Mouse (Mus musculus): ENCODE measurements at regions not wholly inside any gene's neighbourhood (a gene's known extent, or its start where the extent isn't known, plus 50 kb on each side); places are given as distances from the start of the nearest gene placed in this dataset.

DNA sequence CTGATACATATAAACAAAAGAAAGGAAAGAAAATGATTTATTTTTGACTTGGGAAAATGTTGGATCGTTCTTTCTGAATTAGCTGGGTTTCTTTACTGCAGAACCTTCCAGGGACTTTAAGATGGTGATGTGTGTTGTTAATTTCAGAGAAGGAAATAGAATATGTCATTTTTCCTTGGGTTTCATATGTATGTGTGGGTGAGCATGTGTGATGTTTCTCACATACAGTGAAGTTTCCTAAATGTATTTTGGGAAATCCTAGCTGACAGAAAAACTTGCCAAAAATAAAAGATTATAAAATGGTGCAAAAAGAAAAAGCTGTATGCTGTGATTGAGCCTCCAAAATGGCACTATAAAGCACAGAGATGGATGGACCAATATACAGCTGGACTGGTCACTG is 319.2 kb downstream of the Lmx1a start:
- no peak for DNase-seq (ENCODE audit: low spot score in 2 of 2)

- DNase-seq (ENCODE audit: low spot score in 2 of 2): no peak
Measured at GRCm38 (mm10) chr1:168010416-168010815, 321.4 kb downstream of the Lmx1a start.

- peak; percentile 46 to 63 for DNase-seq (ENCODE audit: low spot score in 2 of 2)
Measured at GRCm38 (mm10) chr1:168012069-168012468, 323.0 kb downstream of the Lmx1a start.

GRCm38 (mm10) chr1:168012611-168013010 is 323.6 kb downstream of the Lmx1a start:
- DNase-seq (ENCODE audit: low spot score in 2 of 2): no peak

GRCm38 (mm10) chr1:168016375-168016890 is 327.4 kb downstream of the Lmx1a start:
- DNase-seq (ENCODE audit: low spot score in 2 of 2): no peak

DNA sequence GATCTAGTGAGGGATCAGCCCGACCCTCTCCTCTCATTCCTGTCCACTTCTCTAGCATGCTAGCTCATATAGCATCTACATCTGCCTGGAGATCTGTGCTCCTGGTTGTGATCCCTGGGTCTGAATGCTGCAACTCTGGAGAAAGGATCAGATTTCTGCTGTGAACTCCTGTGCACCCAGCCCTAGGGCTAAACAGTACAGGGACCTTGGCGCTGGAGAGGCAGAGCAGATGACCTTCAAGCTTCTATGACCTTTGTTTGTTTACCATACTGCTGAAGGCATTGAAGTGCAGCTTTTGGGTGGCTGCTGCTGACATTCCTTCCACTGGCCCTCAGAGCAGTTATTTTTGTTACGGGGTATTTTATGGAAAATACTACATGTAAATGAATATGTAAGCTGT is 337.4 kb downstream of the Lmx1a start:
- no peak for DNase-seq (ENCODE audit: low spot score in 2 of 2)

- no peak for DNase-seq (ENCODE audit: low spot score in 2 of 2)
Measured at GRCm38 (mm10) chr1:168044765-168045164, 355.7 kb downstream of the Lmx1a start.

DNA sequence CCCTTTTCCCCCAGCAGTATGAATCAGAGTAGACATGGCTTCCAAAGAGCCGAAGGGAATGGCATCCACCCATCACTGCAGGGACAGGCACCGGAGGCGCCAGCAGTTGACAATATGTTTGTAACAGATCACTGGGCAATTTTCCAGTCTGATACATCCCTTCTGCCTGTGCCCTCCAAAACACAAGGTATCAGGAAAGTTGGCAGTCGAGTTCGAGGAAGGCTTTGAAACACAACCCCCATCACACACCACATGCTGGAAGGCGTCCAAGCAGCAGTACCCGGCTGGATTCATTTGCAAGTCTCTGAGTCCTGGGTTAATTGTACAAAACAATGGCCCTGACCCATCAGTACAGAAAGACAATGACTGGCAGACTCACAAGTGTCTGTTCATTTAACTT is 357.3 kb downstream of the Lmx1a start:
- DNase-seq (ENCODE audit: low spot score in 2 of 2): no peak

- DNase-seq (ENCODE audit: low spot score in 2 of 2): no peak
Measured at GRCm38 (mm10) chr1:168046749-168047148, 357.7 kb downstream of the Lmx1a start.

DNA sequence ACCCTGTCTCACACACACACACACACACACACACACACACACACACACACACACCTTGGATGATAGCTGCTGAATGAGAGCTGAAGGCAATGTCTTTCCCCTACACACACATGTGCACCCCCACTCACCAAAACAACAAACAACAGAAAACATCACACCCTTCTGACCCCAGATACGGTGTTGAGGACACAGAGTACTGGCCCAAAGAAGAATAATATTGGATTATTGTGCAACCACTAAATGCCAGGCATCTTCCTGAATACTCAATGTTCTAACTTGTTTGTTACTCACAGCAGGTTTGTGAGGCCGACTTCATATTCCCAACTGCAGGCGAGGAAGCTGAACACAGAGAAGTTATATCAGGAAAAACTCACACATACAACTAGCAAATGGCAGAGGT is 360.9 kb downstream of the Lmx1a start:
- no peak for DNase-seq (ENCODE audit: low spot score in 2 of 2)

GRCm38 (mm10) chr1:168056479-168056878 is 367.4 kb downstream of the Lmx1a start:
- DNase-seq (ENCODE audit: low spot score in 2 of 2): no peak

DNA sequence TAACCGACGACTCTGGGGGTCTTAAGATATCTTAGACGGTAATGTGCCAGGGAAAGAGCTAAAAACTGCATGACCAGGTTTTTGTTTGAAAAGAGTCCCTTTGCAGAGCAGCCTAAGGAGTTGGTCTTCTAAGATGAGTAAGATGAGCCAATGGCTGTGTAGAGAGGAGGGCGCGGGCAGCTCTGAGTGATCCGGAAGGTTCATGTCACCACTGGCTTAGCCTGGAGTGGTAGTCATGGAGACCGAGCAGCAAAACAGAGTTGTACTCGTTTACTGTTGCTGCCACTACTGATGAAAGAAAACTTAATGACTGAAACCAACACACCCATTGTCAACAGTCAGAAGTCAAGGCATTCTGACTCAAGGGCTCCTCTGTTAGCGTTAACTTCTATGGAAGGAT is 368.4 kb downstream of the Lmx1a start:
- no peak for DNase-seq (ENCODE audit: low spot score in 2 of 2)

DNA sequence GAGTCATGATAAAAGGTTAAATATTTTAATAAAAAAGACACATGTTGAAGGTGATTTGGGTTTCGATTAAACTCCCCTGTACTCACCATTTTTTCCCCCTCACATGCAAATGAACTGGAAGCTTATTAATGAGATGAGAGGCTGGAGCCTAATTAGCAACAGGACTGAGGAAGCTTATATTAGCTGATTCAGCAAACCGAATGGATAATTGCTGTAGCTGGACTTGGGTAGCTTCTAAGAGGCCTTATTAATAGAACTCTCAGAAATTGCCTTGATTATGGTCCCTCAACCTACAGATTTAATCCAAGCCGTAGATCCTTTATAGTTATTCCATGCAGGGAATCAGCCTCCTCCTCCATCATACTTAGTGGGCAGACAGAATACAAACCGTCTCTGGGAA is 369.7 kb downstream of the Lmx1a start:
- DNase-seq (ENCODE audit: low spot score in 2 of 2): no peak

GRCm38 (mm10) chr1:168064065-168064664 is 367.9 kb downstream of the Pbx1 start:
- no peak for DNase-seq (ENCODE audit: low spot score in 2 of 2)

DNA sequence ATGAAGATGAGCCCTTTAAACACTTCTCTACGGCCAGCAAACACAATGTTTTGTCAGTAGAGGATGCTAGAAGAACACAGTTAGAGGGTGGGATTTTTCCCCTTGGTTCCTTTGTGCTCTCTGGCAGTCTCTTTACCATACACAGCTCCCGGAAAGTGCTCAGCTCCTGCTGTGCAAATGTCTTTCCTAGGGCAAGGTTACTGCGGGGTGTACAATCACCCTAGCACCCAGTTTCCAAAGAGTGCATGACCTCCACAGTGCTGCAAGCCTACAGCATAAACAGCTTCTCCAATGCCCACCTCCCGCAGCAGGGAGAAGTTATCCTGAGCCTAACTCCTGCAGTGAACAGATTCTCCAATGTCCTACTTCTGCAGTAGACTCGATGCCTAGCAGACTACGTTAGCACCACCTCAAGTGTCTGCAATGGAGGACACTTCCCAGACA is 366.4 kb downstream of the Pbx1 start:
- DNase-seq (ENCODE audit: low spot score in 2 of 2): no peak

DNA sequence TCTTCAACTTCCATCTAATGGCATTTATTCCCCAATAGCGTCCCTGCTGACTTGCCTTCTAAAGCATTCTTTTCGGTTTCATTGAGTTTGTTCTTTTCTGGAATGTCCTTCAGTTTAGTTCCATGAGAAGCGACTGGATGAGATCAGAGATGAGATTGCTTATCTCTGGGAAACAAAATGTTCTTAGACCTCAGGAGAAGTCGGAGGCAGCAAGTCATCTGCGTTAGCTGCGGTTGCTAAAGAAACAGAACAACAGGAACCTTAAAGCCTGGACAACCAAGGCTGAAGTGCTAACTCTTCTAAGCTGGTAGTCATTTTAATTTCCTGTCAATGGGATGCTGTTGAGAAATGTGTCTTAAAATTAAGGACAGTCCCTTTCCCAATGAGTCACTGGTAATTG is 365.3 kb downstream of the Pbx1 start:
- no peak for DNase-seq (ENCODE audit: low spot score in 2 of 2)

- peak; percentile 22 to 23 for DNase-seq (ENCODE audit: low spot score in 2 of 2)
Measured at GRCm38 (mm10) chr1:168068003-168068919, 363.8 kb downstream of the Pbx1 start.

DNA sequence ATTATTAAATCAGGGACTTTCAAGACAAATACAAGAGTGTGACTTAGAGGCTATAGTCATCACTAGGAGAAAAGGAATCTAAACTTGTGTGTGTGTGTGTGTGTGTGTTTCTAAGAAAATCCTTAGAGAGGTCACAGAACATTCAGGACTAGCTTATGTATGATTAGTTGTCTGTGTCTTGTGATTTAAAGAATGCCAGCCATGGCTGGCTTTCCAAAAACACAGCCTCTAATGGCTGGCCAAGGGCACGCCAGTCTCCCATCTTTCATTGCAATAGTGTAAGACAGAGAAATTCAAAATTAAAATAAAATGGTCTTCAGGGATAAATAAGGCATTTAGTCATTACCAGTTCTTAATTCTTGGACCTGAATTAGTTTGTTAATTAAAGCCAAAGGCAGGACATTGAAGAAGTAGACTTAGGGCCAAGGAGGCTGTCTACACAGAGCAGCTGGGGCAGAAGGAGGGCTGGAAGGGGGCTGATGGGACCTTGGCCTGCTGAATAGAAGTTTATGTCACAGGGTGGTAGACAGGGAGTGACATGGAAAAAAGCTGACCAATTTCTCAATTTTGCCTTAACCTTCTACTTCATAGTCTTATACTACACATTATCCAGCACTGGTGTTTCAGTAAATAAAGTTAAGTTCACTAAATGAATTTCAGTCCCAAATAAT is 363.0 kb downstream of the Pbx1 start:
- DNase-seq (ENCODE audit: low spot score in 2 of 2): no peak

Measured in urinary bladder, postnatal 36 days (tissue).